Mouse (Mus musculus) adrenal gland (tissue): ENCODE measurements at regions not wholly inside any gene's neighbourhood (a gene's known extent, or its start where the extent isn't known, plus 50 kb on each side); places are given as distances from the start of the nearest gene placed in this dataset.

Experiments
- intact Hi-C: fragments of 180-260 bp; cut with DNase I; formaldehyde crosslinking; loops from one replicate; pipeline ENCODE4 v1.15.1; 2025

DNA sequence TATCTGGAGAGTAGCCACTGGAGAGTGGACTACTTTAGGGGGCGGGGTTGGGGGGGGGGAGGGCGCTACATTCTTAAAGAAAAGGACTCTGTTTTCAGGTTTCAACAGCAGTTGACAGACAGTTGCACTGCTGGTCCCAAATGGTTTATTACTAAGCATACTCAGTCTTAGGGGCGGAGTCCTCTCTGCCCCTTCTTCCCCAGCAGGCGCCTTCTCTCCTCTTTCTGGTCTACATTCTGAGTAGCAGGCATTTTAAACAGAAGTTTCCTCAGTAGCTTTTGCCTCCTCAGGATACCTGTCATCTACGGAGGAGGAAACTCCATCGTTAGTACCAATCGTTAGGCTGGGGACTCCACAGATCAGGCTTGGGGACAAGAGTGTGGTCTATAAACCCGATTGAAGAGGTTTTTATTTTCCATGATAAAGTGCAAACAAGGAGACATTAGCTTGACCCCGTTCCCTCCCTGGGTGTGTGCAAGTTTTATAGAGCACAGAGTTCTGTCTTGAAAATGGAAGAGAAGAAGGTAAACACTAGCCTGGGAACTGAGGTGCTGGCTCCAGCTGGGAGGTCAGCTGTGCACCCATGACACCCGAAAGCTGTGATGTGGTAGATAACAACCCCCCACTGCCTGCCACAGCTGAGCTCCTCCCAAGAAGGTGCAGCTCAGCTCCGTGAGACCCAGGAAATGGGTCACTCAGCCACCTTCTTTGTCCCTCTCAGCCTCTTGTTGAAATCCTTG is 107.8 kb downstream of the Btg1 start:
- intact Hi-C loops, result no loop called here

DNA sequence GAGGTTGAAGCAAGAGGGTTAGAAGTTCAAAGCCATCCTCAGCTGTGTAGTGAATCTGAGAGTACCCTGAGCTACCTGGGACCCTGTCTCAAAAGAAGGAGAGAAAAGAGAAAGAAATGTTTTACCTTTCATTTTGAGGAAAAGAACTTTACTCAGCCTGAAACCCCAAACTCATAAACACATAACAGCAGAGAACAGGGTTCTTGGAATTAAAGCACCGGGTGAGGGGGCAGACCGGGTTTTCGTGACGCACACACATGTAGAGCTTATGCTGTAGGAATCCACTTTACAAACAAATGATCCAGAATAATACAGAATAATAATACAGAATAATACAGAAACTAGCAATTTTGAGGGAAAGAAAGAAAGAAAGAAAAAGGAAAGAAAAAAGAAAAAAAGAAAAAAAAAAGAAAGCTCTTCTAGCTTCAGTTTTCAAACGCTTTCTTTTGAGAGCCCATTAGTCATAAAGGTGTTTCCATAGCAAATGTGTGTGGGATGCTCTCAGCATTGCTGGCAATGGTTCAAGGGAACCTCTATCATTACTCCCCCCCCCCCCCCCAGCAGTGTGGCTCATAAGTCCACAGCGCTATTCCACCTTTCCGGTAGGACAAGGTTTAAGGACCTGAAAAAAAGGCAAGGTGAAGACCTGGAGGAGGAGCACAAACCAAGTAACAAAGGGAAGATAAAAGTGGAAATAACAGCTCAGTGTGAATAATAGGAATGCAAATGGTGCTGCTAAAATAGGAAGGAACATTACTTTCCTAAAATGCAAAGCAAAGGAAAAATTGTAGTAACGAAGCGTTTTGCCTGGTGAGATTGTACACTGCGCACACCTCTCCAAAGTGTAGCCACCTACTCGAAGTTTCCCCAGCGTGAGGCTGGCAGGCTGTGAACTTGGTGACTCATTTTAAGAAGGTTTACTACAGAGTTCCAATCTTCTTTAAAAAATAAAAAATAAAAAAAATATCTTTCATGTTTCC is 110.3 kb downstream of the Btg1 start:
- intact Hi-C loops, result no loop called here

DNA sequence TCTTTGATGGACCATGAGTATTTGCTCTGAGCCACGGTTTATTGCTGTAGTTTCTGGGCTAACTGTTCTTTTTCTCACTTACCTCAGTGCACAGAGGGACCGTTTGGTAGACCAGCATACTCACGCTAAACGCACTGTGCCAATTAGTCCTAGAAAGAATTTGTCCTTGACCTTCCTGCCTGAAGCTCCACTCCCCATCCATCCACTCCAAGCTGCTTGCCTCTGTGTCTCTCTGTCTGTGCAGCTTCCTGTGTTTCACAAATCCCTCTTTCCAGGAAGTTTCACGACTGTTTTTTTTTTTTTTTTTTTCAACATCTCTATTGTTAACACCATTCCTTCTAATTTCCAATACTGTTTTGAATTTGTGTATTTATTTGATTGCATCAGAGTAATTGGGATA is 116.8 kb downstream of the Btg1 start:
- intact Hi-C loops, result no loop called here

DNA sequence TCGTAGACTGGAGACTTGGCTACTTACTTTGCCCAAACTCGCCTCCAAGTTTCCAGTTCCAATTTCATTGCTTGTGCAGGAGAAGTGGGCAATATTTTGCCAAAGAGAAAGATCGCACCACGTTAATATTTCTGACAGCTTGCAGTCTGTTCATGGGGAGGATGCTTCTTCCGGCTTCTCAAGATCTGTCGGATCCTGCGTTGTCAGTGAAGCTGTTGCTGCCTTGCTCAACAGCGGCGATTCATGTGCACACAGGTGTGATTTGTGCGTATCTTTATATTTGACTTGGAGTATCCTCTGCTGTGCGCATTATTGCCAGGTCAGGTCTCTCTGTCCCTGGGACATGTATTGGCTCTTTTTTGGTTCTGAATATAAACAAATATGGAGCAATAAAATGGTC is 118.3 kb downstream of the Btg1 start:
- intact Hi-C loops, result no loop called here

DNA sequence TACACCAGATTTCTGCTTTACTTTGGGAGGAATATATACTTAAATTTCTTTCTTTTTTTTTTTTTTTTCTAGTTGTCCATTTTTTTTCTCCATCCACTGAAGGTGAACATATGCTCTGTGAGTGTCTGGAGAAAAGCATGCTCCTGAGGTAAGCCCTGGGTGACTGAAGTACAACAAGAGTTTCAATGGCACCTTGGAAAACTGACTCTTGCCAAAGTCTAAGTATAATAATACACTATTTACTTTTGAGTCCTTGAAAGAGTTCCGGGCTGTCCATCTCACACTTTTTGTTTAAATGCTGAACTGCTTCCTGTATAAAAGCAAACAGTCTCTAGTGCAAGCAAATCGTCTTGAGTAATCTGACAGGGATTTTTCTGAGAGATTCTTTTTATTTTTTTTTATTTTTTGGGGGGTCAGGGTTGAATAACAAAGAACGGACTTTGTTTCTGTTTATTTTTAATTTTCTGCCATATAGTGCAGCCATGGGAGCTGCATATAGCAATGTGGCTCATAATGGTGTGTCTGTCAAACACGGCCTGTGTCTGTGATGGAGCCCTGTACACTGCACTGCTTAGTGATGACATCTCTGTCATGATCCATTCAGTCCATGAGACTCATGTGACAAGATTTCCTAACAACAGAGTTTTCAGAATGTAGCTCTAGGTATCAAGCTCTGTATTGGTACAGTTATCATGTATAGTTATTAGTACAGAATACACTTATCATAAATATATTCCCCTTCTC is 119.3 kb downstream of the Btg1 start:
- intact Hi-C loops, result no loop called here

DNA sequence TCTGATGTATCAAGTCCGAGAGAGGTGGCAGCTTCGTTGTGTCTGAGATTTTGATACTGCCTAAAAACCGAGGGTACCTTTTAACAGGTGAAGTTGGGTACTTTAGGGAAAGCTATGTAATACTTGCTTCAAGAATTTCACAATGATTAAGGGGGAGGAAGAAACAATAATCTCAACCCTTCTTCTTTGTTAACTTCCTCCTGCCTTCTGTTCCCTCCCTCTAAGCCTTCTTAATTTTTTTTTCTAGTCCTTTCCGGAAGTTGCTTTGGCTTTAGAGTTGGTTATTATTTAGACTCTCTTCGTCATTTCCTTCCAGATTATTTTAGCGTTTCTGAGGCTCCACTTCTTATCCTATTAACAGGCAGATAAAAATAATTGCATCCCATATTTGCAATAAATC is 121.2 kb downstream of the Btg1 start:
- intact Hi-C loops, result no loop called here

DNA sequence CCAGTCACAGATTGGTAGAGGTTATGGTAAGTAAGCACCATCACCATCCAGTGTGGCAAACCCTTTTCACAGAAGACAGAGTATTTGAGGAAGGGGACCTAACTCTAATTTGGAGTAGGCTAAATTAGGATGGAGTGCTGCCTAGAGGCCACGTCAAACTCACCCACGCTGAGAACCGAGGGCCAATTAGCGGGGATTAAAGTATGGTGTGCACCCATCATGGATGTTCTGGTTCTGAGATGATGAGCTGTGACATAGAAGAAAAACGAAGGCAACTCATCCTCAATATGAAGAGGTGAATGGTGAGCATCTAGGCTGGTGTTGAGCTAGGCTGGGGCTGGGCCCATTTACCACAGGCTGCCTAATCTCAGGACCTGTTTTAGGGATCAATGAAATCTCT is 121.8 kb downstream of the Btg1 start:
- intact Hi-C loops, result no loop called here

DNA sequence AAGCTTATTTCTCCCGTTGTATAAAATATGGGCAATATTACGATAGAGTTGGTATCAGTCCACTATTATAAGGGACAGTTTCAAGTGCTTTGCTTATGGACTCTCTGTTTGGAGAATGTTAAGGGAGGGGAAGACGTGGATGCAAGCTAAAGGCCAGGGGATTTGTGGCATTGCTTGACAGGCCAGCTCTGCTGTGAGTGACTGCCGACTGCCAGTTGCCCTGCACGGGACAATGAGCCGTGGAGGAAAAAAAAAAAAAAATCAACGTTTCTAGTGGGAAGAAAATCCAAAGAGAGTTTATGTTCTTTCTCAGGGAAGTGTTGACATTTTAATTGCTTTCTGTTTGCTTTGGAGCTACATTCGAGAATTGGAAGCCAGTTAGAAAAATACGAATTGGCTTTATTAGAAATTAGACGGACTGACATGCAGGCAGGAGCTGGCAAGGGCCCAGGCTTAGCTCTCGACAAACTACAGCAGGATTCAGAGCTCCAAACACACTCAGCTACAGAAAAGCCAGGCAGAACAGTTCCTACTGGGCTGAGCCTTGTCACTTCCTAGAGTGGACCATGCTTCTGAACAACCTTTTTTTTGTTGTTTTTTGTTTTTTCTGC is 127.5 kb downstream of the Btg1 start:
- intact Hi-C loops, result no loop called here

DNA sequence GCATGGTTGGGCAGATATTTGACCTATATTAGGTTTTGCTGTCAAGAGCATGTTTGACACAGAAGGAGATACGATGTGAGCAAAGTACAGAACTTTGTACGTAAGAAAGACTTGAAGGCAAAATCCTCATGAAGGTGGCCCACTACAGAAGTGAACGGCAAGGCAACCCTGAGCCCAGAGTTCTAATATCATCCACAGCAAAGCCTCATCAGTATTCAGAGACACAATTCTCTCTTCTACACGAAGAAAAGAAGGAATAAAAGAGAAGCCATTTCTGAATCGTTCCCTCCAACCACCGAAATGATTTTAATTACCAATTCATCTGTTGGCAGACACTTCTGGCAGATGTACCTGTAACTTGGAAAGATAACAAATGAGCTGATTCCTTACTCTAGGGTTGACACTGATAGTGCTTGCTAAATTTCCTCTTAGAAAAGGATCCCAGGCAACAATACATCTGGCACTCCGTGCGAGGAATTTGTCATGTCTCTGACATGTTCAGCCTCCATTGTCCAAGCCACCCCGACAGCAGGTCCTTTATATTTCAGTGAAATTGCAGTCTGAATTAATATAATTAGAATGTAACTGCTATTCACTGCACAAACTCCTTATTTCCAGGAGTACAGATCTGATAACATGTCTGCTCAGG is 130.3 kb downstream of the Btg1 start:
- intact Hi-C loops, result no loop called here

DNA sequence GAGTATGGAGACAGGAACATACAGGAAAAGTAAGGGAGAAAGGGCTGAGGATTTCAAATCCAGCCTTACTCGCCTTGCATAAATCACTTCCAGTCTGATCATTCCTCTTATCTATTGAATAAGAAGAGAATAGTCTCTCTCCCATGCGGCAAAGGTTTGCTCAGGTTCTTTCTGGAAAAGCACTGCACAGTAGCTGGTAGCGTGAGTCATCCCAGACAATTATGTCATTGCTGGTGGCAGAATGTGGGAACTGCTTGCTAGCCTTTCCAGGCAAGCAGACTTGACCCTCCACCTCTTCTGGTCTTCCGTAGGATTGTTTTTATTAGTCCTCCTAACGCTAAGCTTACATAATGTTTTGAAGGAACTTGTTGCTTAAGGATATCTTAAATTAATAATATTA is 134.1 kb downstream of the Btg1 start:
- intact Hi-C loops, result no loop called here

DNA sequence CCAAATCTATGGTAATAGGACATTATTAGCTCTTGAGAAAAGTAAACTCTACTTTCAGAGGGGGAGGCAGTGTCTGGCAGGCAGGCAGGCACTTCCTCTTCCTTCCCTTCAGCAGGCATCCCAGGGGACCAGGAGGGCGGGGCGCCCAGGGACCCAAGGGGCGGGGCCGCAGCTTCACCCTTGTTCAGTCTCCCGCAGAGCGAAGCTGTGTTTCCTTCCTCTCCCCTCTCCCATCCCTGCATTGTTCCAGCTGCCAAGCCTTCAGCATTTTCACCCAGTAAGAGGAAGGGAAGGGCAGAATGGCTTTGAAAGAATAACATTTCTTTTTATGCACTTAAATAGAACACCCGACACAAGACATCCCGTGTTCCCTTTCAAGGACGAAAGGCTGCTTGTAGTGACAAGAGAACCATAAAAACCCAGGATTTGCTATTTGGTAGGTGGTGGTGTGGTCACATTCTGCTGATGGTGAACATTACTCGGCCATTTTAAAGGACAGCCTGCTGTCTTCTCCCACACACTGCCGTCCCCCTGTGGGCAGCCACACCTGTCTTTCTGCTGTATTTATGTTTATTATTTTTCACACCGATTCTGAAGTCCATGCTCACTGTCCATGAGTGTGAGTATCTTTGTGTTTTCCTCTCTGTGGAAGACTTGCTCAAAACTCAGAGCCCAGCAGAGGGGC is 134.9 kb downstream of the Btg1 start:
- intact Hi-C loops, result no loop called here

DNA sequence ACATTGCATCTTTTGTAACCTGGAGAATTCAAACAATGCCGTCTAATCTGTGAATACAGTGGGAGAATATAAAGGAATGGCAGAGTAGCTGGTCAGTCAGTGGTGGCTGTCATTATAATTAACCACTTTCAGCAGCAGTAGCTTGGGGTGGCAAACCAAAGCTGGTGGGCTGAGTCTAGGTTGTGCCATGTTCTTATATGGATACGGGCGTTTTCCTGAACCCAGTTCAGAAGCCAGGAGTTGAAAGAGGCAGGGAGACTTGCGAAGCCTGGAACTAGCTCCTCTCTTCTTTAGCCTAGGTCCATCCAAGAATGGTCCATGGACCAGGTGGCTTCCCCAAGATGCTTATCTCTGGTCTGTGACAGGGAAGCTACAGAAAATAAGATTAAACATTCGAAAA is 135.7 kb downstream of the Btg1 start:
- intact Hi-C loops, result no loop called here

DNA sequence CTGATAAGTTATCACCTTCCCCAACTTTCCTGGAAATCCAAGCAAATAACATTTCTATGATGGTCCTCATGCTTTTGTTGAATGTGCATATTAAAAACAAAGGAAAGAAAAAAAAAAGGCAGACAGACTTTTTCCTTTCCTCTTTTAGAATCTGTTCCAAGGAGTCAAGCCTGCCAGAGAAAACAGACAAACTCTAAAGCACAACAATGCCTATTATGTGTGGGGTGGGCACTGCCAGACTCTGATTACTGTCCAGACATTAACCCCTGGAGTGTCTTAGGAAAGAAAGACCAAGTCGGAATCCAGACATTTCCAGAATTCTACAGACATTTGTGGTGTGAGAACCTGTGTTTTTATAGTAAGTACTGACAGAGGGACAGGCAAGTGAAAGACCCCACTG is 136.7 kb downstream of the Btg1 start:
- intact Hi-C loops, result no loop called here

DNA sequence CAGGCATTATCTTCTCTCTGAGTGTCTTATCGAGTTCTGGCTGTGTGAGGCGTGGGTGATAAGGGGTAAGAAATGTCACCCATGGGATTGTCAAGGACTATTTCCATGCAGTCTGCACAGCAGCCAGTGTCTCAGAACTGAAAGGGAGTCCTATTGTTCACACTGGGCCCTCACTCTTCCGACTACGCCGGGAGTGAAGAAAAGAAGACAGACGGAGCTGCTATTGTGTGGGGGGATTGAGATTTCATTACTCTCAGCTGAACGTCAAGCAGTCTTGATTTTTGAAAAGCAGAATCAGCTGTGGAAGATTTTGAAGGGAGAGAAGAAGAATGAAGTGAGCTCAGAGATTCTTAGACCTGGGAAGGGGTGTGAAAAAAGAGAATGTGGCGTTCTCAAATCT is 138.9 kb downstream of the Btg1 start:
- intact Hi-C loops, result no loop called here

DNA sequence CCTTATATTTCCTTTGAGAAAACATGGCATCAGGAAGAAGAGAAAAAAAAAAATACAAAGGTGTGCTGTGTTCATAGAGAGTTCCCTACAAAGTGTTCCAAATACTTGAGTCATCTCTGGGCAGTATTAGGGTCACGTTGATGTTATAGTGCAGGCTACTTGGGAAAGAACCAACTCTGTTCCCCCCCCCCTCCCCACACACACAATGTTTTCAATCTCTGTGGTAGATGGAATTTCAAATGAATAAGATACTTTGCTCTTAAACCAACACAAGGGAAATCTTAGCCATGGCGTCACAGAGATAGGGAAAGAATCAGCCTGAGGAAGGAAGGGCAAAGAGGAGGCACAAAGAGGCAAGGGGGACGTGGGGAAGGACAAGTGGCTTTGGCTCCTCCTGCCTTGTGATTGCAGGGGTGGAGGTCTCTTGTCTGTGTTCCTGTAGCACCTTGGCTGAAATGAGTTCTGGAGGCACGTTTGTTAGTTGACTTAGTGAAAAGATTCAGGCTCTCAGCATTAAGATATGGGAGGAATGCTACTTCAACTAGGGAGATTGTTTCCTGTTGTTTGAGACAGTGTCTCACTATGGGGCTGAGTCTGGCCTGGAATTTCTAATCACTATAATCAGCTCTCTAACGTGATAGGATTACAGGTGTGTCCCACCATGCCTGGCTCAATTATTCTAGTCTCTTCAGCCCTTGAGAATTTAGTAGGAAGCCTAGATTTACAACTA is 139.7 kb downstream of the Btg1 start:
- intact Hi-C loops, result no loop called here

DNA sequence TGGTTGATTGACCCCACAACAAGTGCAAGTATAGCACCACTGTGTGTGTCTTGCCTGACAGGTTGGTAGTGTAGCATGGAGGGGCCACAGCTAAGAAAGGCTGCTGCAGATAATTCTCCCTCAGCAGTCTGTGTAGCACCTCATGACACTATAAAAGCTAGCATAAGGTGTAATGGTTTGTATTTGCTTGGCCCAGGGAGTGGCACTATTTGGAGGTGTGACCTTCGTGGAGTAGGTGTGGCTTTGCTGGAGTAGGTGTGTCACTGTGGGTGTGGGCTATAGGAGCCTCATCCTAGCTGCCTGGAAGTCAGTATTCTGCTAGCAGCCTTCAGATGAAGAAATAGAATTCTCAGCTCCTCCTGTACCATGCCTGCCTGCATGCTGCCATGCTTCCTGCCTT is 140.5 kb downstream of the Btg1 start:
- intact Hi-C loops, result no loop called here

DNA sequence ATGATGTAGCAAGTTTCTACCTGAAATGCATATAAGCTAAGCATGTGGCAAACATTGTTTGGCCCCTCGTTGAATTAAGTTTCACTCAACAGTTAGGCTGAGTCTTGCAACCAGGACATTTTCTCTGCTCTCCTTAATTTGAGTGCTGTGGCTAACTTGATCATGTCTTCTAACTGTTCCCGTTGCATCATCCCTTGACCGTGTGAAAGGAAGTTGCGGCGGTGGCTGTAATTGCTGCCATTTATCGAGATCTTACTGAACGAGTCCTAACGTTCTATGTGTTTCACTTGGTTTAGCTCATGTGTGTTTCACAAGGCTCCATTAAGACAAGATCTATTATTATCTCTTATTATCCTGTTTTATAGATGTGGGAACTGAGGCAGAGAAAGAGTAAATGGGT is 144.8 kb downstream of the Btg1 start:
- intact Hi-C loops, result no loop called here

DNA sequence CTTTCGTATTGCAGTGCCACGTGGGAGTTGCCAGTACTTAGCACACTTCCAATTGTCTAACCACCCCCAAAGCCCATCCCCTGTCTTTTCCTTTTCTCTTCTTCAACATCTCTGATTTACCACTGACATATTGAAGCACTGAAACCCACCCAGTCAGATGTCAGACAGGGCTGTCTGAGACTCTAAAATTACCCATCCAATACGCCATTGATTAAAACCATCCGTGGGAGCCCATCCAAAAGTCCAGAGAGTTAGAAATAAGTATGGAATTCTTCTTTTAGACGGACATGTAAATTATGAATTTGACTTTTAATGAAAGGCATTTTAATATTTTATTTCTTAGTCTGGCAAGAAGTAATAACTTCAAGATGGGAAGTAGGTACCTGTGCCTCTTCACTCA is 148.8 kb downstream of the Btg1 start:
- intact Hi-C loops, result no loop called here

DNA sequence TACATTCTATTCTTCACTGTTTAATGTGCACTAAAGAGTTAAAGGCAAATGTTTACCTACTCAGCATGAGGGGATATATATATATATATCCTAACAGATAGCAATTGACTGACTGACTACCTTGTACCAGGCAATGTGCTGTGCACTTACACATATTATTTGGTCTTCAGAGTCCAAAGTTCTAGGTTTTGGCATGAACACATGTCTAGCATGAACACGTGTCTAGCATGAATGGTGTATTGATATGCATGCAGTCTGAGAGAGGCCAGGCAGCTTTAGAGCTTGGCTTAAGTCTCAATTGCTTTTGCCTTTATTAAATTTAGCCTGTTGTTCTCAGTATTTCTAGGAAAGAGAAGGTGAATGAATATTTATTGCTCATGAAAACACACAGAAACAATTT is 161.4 kb downstream of the Btg1 start:
- intact Hi-C loops, result no loop called here

DNA sequence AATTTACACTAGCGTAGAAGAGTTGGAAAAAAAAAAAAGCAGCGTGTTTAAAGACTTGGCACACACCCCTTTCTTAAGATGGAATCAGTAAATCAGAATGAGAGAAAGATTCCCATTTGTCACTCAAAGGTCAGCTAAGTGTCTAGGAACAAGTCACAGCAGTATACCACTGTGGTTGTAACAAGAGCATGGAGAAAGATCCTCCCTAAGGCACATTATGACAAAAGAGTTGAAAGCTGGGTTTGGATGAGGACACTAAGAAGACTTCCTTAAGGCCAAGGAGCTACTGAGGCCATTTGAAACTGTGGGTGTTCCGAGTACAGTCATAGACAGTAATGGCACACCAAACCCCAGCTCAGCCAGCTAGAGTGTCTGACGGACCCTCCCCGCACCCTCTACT is 167.2 kb downstream of the Btg1 start:
- intact Hi-C loops, result no loop called here
